Mouse (Mus musculus): ENCODE results near the gene Arhgdib. TPM values are rescaled to one million over a fixed set of nuclear protein-coding genes. Genes with fewer than 3 reads are reported as not detected.

The Arhgdib gene
- total RNA-seq, 2 experiments from 2014 or later, result 203 to 207 TPM

DNA sequence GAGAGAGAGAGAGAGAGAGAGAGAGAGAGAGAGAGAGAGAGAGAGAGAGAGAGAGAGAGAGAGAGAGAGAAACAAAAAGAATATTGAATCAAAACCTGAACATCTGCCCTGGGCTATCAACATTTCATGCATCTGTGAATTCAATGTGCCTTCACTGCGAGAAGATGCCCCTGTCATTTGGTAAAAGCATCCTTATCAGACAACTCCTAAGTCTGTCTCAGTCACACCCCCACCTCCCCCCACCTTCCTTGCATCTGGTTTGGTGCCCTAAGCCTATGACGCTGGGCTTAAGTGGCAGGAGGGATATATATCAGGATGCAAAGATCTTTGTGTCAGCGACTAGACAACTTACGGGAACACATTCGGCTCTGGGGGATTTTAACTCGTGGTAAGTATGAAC lies 12.5 kb upstream of the Arhgdib start:
- no peak for ATAC-seq (replicated peaks; ENCODE audit: low FRiP score, low TSS enrichment, poor library complexity, severe bottlenecking)

DNA sequence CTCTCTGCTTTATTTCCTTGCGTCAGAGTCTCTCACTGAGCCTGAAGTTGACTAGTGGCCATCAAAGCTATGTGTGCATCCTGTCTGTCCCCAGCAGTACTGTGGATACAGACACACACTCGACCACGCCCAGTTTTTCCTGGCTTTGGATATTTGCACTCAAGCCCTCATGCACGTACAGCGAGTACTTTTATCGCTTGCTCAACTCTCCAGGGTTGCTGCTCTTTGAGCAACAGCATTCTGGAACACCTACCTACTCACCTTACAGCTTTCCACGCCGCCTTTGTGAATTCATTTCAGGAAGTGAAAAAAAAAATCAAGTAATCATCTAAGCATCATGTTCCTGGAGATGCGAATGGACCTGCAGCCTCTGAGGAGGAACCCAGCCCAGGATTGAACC lies 11.2 kb upstream of the Arhgdib start:
- ATAC-seq (replicated peaks; ENCODE audit: low FRiP score, low TSS enrichment, poor library complexity, severe bottlenecking), result no peak

DNA sequence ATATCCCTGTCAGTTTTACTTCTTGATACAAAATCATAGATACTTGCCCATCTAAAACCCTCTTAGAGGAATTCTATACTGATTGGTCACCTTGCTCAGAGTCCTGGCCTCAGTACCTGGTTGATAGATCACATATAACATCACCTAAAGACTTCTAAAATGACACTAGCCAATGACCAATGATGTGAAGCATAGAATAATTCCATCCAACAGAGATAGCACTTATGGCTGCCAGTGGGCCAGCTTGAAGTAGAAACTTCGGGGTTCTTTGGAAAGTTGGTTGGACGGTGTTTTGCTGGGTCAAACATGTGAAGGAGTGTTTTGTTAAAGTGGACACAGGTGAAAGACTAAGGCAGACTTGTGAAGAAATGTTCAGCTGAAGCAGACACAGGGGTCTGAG lies 8.5 kb upstream of the Arhgdib start:
- ATAC-seq (replicated peaks; ENCODE audit: low FRiP score, low TSS enrichment, poor library complexity, severe bottlenecking), result no peak

DNA sequence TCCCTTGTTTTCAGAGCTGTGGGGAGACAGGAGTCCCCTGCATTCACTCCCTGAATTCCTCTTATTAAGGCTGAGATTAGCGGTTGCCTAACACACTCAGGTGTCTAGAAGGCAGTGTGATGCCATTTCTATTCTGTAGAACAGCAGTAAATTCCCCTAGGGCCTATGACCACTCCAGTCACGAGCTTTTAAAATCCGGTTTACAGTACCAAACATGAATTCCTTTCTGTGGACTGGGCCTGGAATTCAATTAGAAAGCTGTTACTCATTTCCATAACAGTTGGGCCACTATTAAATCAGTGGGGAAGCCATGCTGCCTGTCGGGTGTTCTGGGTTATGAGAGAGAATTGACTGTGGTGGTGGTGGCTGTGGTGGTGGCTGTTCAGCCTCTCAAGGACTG lies 6.0 kb upstream of the Arhgdib start:
- no peak for ATAC-seq (replicated peaks; ENCODE audit: low FRiP score, low TSS enrichment, poor library complexity, severe bottlenecking)

DNA sequence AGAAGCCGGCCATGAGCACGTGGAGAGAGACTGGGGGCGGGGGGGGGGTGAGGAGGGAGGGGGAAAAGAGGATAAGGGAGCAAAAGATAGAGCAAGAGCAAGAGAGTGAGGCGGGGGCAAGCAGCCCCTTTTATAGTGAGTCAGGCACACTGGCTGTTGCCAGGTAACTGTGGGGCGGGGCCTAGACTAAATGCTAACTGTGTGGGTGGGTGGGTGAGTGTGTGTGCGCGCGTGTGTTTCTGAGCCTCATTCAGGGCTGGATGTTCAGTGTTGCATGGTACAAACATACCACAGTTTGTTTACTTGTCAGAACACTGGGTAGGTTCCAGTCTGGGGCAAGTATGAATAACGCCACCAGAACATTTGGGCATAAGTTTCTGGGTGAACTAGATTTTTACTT lies 5.2 kb upstream of the Arhgdib start:
- no peak for ATAC-seq (replicated peaks; ENCODE audit: low FRiP score, low TSS enrichment, poor library complexity, severe bottlenecking)

DNA sequence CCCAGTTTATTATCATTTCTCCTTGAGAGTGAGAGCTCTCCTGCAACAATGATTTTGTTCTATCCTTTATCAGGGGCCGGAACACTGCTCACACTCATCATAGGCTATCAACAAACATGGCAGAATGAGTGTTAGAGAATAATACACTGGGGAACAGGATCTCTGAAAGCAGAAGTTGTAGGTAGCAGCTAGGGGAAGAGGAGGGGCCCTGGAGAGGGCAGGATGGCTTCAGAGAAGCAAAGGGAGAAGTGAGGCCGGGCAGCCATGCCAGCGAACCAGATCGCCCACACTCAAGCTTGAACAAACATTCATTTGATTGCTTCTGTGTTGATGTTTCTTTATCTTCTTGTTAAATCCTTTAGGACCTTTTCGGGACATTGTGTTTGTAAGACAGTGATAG lies 4.5 kb upstream of the Arhgdib start:
- no peak for ATAC-seq (replicated peaks; ENCODE audit: low FRiP score, low TSS enrichment, poor library complexity, severe bottlenecking)

DNA sequence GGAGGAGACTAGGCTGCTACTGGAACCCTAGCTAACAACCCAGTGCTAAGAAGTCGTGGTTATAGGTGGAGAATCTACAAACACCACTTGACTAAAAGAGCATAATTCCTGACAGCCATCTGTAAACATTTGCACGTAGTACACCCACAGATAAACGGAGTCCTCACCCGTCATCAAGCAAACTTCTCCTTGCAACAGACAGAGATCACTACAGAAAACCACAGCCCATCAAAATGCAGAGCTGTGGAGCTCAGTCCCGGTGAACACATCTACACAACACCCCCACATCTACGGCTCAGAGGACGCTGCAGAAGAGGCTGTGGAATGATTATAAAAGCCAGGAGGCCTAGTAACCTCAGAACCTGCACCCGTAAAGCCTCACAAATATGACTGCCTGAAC lies 2.8 kb upstream of the Arhgdib start:
- no peak for ATAC-seq (replicated peaks; ENCODE audit: low FRiP score, low TSS enrichment, poor library complexity, severe bottlenecking)

DNA sequence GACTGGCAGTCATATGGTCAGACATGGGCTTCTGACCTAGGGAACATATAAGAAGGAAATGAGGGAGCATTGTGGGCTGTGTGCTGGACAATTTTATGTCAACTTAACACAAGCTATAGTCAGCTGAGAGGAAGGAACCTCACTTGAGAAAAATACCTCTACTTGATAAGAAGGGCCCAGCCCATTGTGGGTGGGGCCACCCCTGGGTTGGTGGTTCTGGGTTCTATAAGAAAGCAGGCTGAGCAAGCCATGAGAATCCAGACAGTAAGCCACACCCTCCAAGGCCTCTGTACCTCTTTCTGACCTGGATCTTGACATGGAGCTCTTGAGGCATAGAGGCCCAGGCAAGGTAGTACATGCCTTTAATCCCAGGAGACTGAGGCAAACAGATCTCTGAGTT lies 1.7 kb upstream of the Arhgdib start:
- ATAC-seq (replicated peaks; ENCODE audit: low FRiP score, low TSS enrichment, poor library complexity, severe bottlenecking), result no peak

DNA sequence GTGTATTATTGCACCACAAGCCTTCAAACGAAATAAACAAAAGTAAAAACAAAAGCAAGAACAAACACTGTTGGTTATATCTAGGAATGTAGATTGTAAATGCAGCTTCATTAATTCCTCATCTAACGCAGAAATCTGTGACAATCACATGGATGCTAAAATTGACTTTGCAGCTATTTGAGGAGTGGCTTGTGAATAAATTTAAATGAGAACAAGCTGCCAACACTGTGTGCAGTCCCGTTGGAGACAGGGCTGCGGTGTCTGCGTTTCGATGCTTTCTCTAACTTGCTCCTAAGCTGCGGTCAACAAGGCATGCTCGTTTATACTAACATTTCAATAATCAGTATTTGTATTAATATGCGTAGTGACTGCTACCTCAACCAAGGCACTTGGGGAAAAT lies 581 bp upstream of the Arhgdib start:
- no peak for ATAC-seq (replicated peaks; ENCODE audit: low FRiP score, low TSS enrichment, poor library complexity, severe bottlenecking)

DNA sequence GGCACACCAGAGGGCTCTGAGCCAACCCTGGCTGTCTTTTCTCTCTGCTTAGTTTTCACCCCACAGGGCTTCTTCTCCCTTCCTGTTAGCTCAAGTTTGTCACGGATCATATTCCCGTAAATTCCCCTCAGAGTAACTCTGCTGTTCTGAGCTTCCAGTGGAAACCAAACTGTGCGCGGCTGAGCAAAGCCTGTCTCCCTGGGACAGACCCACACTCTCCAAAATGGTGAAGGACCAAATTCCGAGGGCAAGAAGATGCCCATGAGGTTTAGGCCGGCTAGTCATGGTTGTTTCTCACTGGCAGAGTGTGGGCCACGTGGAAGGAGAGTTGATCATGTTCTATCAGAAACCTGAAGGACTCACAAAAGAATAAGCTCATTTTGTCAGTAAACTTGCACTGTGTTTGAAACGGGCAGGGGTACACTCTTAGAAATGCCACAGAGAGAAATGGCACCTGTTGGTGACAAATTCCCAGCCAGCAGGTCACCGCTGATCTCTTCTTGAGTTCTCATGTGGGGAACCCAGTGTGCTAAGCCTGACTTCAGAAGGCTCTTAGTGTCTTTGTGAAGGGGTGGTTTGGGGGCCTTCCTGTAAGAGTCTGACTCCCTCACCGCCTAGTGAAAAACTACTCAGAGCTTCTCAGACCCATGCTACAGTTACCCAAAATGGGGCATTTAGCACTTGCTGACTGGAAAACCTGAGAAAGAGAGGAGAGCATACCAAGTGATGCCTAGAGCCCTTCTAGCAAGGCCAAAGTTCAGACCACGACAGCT lies 1.3 kb downstream of the Arhgdib start:
- ATAC-seq (replicated peaks; ENCODE audit: low FRiP score, low TSS enrichment, poor library complexity, severe bottlenecking), result no peak

DNA sequence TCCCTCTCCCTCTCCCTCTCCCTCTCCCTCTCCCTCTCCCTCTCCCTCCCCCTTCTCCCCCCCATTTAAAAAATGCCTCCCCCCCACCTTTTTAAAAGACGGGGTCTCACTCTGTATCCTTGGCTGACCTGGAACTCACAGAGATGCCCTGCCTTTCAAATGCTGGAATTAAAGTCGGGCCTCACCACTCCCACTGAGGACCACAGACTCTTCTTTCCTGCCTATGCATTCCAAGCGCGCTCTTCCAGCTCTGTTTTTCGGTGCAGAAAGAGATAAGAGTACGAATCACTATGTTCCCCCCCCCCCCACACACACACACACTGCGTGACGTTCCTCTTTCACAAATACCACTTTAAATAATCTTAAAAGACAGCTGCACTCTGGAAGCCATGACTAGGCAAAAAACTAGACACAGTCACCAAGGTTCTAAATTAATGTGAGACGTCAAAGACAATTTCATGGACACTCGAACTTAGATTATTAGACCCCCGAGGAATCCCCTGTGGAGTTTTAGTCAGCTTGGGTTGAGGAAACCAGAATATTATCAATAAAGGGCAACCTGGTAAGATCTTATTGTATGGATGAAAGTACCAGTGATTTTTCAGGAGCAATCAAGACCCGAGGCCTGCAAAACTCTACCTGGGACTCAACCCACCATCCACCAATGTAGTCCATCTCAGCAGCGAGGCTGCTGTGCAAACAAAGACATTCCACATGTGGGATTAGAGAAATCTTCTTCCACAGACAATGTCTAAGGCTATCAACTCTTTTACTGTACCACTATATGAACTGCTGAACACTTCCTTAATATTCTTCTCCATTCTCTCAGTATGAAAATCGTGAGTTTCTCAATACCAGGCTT lies 2.1 kb downstream of the Arhgdib start:
- peak; percentile 53 for ATAC-seq (replicated peaks; ENCODE audit: low FRiP score, low TSS enrichment, poor library complexity, severe bottlenecking)

DNA sequence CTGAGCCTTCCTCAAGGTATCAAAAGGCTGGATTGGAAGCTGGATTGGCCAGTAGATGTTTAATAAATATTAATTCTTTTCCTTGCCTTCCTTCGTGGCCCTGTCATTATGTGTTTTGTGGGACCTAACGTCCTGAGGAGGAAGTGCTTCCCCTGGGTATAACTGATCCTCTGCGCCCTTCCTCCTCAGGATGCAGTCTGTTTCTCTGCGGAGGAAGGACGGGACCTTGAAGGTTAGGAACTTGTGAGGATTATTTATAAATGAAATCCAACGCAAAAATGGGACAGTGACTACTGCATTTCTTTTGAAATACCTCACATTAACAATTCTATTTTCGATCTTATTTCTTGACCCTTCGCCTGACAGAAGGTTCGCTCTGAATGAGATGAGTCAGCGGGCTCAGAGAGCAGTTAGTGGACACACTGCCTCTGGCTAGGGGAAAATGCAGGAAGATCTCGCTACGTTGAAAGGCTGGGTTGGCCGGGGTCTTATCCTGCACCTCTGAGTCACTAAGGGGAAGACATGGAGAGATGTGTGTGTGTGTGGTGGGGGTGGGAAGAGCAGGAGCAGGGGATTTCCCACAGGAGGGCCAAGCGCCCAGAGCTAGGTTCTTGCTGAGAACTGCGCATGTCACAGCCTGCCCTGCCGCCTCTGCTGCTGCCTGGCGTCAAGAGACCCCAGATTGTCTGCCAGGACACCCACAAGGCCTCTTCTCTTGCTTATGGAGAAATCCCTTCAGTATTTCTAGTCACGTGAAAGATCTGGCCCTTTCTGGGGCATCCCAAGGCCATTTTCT lies 3.2 kb downstream of the Arhgdib start:
- ATAC-seq (replicated peaks; ENCODE audit: low FRiP score, low TSS enrichment, poor library complexity, severe bottlenecking), result peak; percentile 46

DNA sequence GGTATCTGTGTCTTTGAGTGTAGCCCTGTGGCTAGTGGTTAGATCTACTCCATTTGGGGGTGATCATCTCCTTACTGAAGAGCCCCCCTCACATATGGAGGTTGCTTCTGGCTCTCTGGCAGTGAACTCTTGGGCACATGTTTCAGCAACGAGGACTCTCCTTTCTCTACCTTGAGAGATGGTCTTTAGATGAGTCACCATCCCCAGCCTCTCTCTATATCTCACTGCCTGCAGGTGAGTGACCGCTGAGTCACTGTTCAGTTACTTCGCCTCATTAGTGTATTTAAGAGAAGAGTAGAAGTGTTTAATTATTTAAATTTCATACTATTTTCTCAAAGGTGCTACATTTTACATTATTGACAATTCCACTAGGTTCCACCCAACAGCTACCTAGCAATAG lies 4.6 kb downstream of the Arhgdib start:
- no peak for ATAC-seq (replicated peaks; ENCODE audit: low FRiP score, low TSS enrichment, poor library complexity, severe bottlenecking)

DNA sequence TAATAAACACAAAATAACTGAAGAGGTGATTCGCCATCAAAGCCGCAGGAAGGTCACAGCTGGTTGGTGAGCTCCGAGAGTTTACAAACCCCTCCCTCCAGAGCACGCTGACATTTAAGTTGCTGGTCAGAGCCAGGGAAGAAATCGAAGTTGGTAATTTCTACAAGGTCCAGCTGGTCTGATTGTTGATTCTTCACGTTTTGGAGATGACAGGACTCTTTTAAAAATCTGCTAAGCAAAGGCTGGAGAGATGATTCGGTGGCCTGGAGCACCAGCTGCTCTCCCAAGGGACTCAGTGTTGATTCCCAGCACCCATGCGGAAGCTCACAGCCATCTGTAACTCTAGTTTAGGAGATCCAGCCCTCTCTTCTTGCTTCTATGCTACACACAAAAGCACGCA lies 5.3 kb downstream of the Arhgdib start:
- ATAC-seq (replicated peaks; ENCODE audit: low FRiP score, low TSS enrichment, poor library complexity, severe bottlenecking), result no peak

DNA sequence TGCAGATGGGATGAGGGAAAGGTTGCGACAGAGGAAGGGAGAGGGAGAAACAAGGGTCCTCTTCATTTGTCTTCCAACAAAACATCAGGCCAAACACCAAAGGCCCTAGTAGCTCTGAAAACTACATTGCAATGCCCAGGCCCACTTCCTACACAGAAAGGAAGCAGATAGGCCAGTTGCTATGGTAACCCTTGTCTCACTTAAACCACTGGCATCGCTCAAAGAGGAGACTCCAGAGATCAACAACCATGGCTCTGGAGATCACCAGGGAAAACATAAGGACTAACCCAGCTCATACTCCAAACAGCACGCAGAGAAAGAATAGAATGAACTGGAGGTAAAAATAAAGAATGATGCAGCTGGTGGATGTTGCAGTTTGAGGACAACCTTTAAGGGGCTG lies 6.5 kb downstream of the Arhgdib start:
- no peak for ATAC-seq (replicated peaks; ENCODE audit: low FRiP score, low TSS enrichment, poor library complexity, severe bottlenecking)

DNA sequence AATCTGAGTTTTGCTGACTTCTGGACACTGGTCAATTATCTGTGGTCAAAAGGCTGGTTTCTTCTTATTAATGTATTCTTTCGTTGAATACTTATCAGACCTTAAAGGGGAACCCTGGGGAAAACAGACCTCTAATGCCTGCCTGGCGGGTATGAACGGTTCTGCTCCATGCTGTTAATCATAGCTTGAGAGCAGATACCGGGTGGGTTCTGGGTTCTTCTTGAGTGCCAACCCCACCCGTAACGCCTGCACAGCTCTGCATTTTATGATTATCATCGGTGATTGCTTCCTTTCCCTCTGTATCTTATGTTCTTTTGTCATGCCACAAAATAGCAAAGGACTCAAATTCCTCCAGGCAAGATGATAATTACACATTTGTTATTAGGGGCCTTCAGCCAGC lies 7.6 kb downstream of the Arhgdib start:
- ATAC-seq (replicated peaks; ENCODE audit: low FRiP score, low TSS enrichment, poor library complexity, severe bottlenecking), result no peak

DNA sequence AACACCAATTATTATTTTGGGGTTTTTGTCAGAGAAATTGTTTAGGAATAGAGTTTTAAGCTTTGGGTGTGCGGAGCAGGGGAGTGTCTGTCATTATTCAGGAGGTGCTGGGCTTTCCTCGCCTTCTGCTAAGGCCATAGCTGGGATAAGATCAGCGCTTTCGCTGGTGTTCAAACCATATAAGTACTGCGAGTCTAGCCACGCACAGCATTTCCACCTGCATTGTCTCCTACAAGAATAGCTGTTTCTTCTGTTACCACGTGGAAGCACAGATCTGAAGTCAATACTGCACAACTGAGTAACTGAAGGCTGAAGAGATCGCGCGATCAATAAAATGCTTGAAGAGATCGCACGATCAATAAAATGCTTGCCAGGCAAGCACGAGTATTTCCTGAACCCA lies 10.5 kb downstream of the Arhgdib start:
- ATAC-seq (replicated peaks; ENCODE audit: low FRiP score, low TSS enrichment, poor library complexity, severe bottlenecking), result peak; percentile 16; the same call in 1 of the 2 replicates

DNA sequence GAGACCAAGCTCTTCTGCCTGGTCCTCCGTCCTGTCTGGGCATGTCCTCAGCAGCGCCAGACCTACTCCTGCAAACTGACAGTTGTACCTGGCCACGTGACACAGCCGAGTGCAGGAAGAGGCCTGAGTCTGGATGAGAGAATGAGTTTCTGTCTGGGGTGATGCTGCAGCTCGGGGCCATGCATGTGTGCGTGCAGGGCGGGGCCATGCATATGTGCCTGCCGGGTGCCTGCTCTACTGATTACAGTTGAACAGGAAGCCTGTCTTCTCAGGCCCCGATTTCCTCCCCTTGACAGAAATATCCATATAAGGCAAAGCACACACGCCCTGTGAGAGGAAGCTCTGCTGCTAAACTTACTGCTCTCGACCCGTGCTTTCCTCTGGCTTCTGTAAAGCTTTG lies 11.0 kb downstream of the Arhgdib start:
- ATAC-seq (replicated peaks; ENCODE audit: low FRiP score, low TSS enrichment, poor library complexity, severe bottlenecking), result peak; percentile 99

DNA sequence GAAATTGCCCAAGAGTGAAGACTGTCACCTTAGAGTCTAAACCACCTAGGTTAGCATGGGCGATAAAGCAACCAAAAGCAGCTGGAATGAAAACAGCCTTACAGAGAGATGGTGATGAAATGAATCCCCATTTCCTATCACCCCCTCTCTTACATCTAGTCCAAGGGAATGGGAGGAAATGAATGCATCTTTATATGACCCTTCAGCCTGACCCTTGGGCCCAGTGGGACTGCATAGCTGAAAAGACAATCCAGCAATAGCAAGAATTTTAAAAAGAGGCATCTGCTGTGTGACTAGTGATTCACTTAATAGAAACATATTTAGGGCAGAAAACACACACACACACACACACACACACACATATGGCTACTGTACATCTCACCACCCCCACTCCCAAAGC lies 14.1 kb downstream of the Arhgdib start:
- no peak for ATAC-seq (replicated peaks; ENCODE audit: low FRiP score, low TSS enrichment, poor library complexity, severe bottlenecking)

DNA sequence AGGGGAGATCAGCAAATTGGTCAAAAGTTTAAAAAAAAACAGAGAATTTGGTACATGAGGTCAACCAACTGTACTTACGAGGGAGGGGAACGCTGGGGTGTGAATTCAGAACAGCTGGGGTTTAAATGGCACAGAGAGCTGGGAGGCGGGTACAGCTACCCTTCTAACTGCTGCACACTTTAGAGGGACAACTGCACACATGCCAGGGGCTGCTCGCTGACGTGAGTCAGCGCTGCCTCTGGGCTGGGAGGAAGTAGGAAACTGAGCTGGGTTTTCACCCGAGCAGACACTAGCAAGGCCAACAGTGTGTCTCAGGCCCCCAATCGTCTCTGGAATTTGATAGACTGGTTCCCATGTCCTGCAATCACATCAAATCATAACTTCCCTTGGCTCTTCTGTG lies 16.6 kb downstream of the Arhgdib start:
- no peak for ATAC-seq (replicated peaks; ENCODE audit: low FRiP score, low TSS enrichment, poor library complexity, severe bottlenecking)

All from megakaryocyte-erythroid progenitor cell, adult 5-6 weeks (primary cell).